In the genomic region with DNA sequence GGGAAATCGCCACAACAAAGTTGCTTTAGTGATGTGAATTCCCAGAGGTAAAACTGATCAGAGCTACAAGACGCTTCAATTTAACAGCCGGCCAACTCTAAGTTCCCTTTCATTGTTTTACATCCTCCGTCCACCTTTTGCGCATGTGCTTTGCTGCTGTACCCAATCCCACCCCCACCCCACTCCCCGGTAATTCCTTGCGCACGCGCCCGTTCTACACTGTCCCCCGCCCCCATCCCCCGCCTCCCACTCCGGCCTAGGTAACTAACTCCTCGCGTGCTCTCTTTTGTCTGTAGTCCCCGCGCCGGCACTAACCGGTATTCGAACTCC, we compare ENCODE assay signal across 8 mouse cellular contexts. TPM values are rescaled to one million over a fixed set of nuclear protein-coding genes. Genes with fewer than 3 reads are reported as not detected.
A peak's percentile ranks its signal among the peaks of the same experiment; 100 is the strongest.
DNase-seq lines count a peak whose midpoint lies in the region; ATAC-seq and TF ChIP-seq lines count a peak whose summit lies in the region.

No protein-coding gene starts in this region.

- intact Hi-C loops in left cerebral cortex, adult 2 months (cut with DNase I): no loop called here
- intact Hi-C loops in left cerebral cortex, postnatal 25 days (cut with DNase I): no loop called here

- H3K4me2 ChIP-seq in embryonic facial prominence, embryonic 11.5 days (ENCODE audit: low read depth, low read length): peak overlapping the region; percentile 38
- peak overlapping the region; percentile 80 for H3K4me2 ChIP-seq in neural tube, embryonic 12.5 days (replicated peaks)

- no peaks in the 10 kb centered on the region for H3K27me3 ChIP-seq in embryonic facial prominence, embryonic 11.5 days (ENCODE audit: control insufficient read depth, insufficient read depth, low read length)
- no peaks in the 10 kb centered on the region for H3K27me3 ChIP-seq in limb, embryonic 10.5 days (ENCODE audit: low read depth, poor library complexity, severe bottlenecking)
- H3K27me3 ChIP-seq in neural tube, embryonic 12.5 days (replicated peaks): no peaks in the 10 kb centered on the region

- H3K4me3 ChIP-seq in left cerebral cortex, adult 2 months: peak overlapping the region; percentile 72
- H3K4me3 ChIP-seq in embryonic facial prominence, embryonic 11.5 days (ENCODE audit: low read depth, low read length): peak overlapping the region; percentile 62
- H3K4me3 ChIP-seq in limb, embryonic 10.5 days: peak overlapping the region; percentile 73
- H3K4me3 ChIP-seq in neural tube, embryonic 12.5 days: peak overlapping the region; percentile 56

- no peak overlapping the region for H3K27ac ChIP-seq in left cerebral cortex, adult 2 months
- H3K27ac ChIP-seq in embryonic facial prominence, embryonic 11.5 days (replicated peaks; ENCODE audit: low read depth, low read length): peak overlapping the region; percentile 68
- H3K27ac ChIP-seq in limb, embryonic 10.5 days: peak overlapping the region; percentile 88
- H3K27ac ChIP-seq in neural tube, embryonic 12.5 days: no peak overlapping the region

- peaks cover 5% of the 10 kb centered on the region for H3K4me1 ChIP-seq in embryonic facial prominence, embryonic 11.5 days (ENCODE audit: control insufficient read depth, insufficient read depth, low read length)
- H3K4me1 ChIP-seq in limb, embryonic 10.5 days: peaks cover 43% of the 10 kb centered on the region
- H3K4me1 ChIP-seq in neural tube, embryonic 12.5 days: peaks cover 43% of the 10 kb centered on the region

- H3K9me3 ChIP-seq in embryonic facial prominence, embryonic 11.5 days (replicated peaks; ENCODE audit: control insufficient read depth, low read length): no peaks in the 10 kb centered on the region
- no peaks in the 10 kb centered on the region for H3K9me3 ChIP-seq in limb, embryonic 10.5 days (replicated peaks)
- no peaks in the 10 kb centered on the region for H3K9me3 ChIP-seq in neural tube, embryonic 12.5 days

- H3K9ac ChIP-seq in embryonic facial prominence, embryonic 11.5 days (replicated peaks; ENCODE audit: low read length): peak overlapping the region; percentile 72
- H3K9ac ChIP-seq in neural tube, embryonic 12.5 days: peak overlapping the region; percentile 53

- peaks cover 17% of the 10 kb centered on the region for H3K36me3 ChIP-seq in embryonic facial prominence, embryonic 11.5 days (replicated peaks; ENCODE audit: control insufficient read depth, insufficient read depth, low read depth, low read length)
- peaks cover 45% of the 10 kb centered on the region for H3K36me3 ChIP-seq in limb, embryonic 10.5 days
- H3K36me3 ChIP-seq in neural tube, embryonic 12.5 days: peaks cover 18% of the 10 kb centered on the region

- ATAC-seq in embryonic facial prominence, embryonic 11.5 days (replicated peaks; ENCODE audit: insufficient number of reproducible peaks, low FRiP score, low TSS enrichment, low read depth): peak; percentile 53
- peak; percentile 62 for ATAC-seq in neural tube, embryonic 12.5 days (ENCODE audit: low FRiP score, low read depth)

- no peak for DNase-seq in left cerebral cortex, adult 2 months (ENCODE audit: extremely low spot score in 1 of 2, low spot score in 2 of 2)
- DNase-seq in left cerebral cortex, postnatal 25 days (ENCODE audit: low spot score in 2 of 2): no peak
- peak; percentile 89 for DNase-seq in embryonic facial prominence, embryonic 11.5 days (ENCODE audit: low spot score)
- peak; percentile 93 for DNase-seq in limb, embryonic 10.5 days (ENCODE audit: low spot score)
- no peak for DNase-seq in right cerebral cortex, adult 18-20 months
- no peak for DNase-seq in adrenal gland, adult 2 months
- DNase-seq in gastrocnemius, postnatal 10 days: no peak

- no peak for TF ChIP-seq CTCF in left cerebral cortex, adult 2 months (IDR thresholded peaks at IDR 0.05)

- under 1% methylated on average over 20 of the region's 20 CpGs for WGBS in embryonic facial prominence, embryonic 11.5 days
- WGBS in limb, embryonic 10.5 days: 0% methylated on average over 20 of the region's 20 CpGs
- 0% methylated on average over 20 of the region's 20 CpGs for WGBS in neural tube, embryonic 12.5 days

RNA-seq across cellular contexts. Expression of a gene that starts 0.4 kb away (rescaled TPM):
- 1 to 10 TPM; 1.8 to 2.3 TPM for total RNA-seq in left cerebral cortex, adult 2 months (2021)
- total RNA-seq in left cerebral cortex, postnatal 25 days (2021): 1 to 10 TPM; 1.9 to 3.1 TPM
- polyA plus RNA-seq in embryonic facial prominence, embryonic 11.5 days (2014; fragmentation: Nextera tagmentation; extraction: Ambion mirVana): 648 and 668 TPM in 2 replicates
- 898 and 922 TPM in 2 replicates for polyA plus RNA-seq in limb, embryonic 10.5 days (2016; fragmentation: Nextera tagmentation; extraction: Ambion mirVana)
- 252 and 272 TPM in 2 replicates for polyA plus RNA-seq in neural tube, embryonic 12.5 days (2016; fragmentation: Nextera tagmentation; extraction: Ambion mirVana)
- total RNA-seq in adrenal gland, adult 2 months (2021): 10 to 100 TPM; 17.3 to 21.5 TPM
- polyA plus RNA-seq in adrenal gland, adult 2 months (2012; rRNA removed): 9.3 and 9.7 TPM in 2 replicates
- 10 to 100 TPM; 19.7 to 22.3 TPM for total RNA-seq in gastrocnemius, postnatal 10 days (2021)

RNA-seq across cellular contexts. Expression of a gene that starts 0.4 kb away (rescaled TPM):
- total RNA-seq in left cerebral cortex, adult 2 months (2021): 10 to 100 TPM; 12.9 to 16.4 TPM
- 10 to 100 TPM; 10.7 to 14.6 TPM for total RNA-seq in left cerebral cortex, postnatal 25 days (2021)
- 43.6 and 53.0 TPM in 2 replicates for polyA plus RNA-seq in embryonic facial prominence, embryonic 11.5 days (2014; fragmentation: Nextera tagmentation; extraction: Ambion mirVana)
- polyA plus RNA-seq in limb, embryonic 10.5 days (2016; fragmentation: Nextera tagmentation; extraction: Ambion mirVana): 82.6 and 96.2 TPM in 2 replicates
- polyA plus RNA-seq in neural tube, embryonic 12.5 days (2016; fragmentation: Nextera tagmentation; extraction: Ambion mirVana): 51.4 and 57.5 TPM in 2 replicates
- 100 to 1,000 TPM in 1 of 2 experiments, 10 to 100 TPM in 1; 69.6 to 113 TPM for total RNA-seq in adrenal gland, adult 2 months (2021)
- 62.6 and 67.4 TPM in 2 replicates for polyA plus RNA-seq in adrenal gland, adult 2 months (2012; rRNA removed)
- total RNA-seq in gastrocnemius, postnatal 10 days (2021): 10 to 100 TPM; 50.0 to 57.8 TPM

RNA-seq across cellular contexts. Expression of a gene that starts 6.1 kb away (rescaled TPM):
- 10 to 100 TPM; 34.5 to 37.8 TPM for total RNA-seq in left cerebral cortex, adult 2 months (2021)
- 10 to 100 TPM; 32.6 to 32.9 TPM for total RNA-seq in left cerebral cortex, postnatal 25 days (2021)
- polyA plus RNA-seq in embryonic facial prominence, embryonic 11.5 days (2014; fragmentation: Nextera tagmentation; extraction: Ambion mirVana): 23.8 and 24.4 TPM in 2 replicates
- 22.2 and 26.1 TPM in 2 replicates for polyA plus RNA-seq in limb, embryonic 10.5 days (2016; fragmentation: Nextera tagmentation; extraction: Ambion mirVana)
- 33.4 and 35.0 TPM in 2 replicates for polyA plus RNA-seq in neural tube, embryonic 12.5 days (2016; fragmentation: Nextera tagmentation; extraction: Ambion mirVana)
- 10 to 100 TPM; 32.2 to 50.7 TPM for total RNA-seq in adrenal gland, adult 2 months (2021)
- 33.2 and 45.2 TPM in 2 replicates for polyA plus RNA-seq in adrenal gland, adult 2 months (2012; rRNA removed)
- total RNA-seq in gastrocnemius, postnatal 10 days (2021): 10 to 100 TPM; 25.8 to 29.5 TPM

RNA-seq across cellular contexts. Expression of a gene that starts 12.2 kb away (rescaled TPM):
- 10 to 100 TPM; 51.0 to 54.5 TPM for total RNA-seq in left cerebral cortex, adult 2 months (2021)
- total RNA-seq in left cerebral cortex, postnatal 25 days (2021): 10 to 100 TPM; 51.6 to 60.2 TPM
- 55.8 and 56.5 TPM in 2 replicates for polyA plus RNA-seq in embryonic facial prominence, embryonic 11.5 days (2014; fragmentation: Nextera tagmentation; extraction: Ambion mirVana)
- 50.7 and 53.5 TPM in 2 replicates for polyA plus RNA-seq in limb, embryonic 10.5 days (2016; fragmentation: Nextera tagmentation; extraction: Ambion mirVana)
- 55.9 and 57.3 TPM in 2 replicates for polyA plus RNA-seq in neural tube, embryonic 12.5 days (2016; fragmentation: Nextera tagmentation; extraction: Ambion mirVana)
- total RNA-seq in adrenal gland, adult 2 months (2021): 10 to 100 TPM; 31.8 to 44.5 TPM
- 166 and 181 TPM in 2 replicates for polyA plus RNA-seq in adrenal gland, adult 2 months (2012; rRNA removed)
- total RNA-seq in gastrocnemius, postnatal 10 days (2021): 10 to 100 TPM; 15.9 to 22.2 TPM

RNA-seq across cellular contexts. Expression of a gene that starts 15.2 kb away (rescaled TPM):
- total RNA-seq in left cerebral cortex, adult 2 months (2021): 1 to 10 TPM; 1.1 to 3.5 TPM
- 1 to 10 TPM in 1 of 2 experiments, not detected in 1; 3.0 TPM for total RNA-seq in left cerebral cortex, postnatal 25 days (2021)
- polyA plus RNA-seq in embryonic facial prominence, embryonic 11.5 days (2014; fragmentation: Nextera tagmentation; extraction: Ambion mirVana): 0.80 TPM in 1 of 2 replicates, not detected in the other
- 0.26 TPM in 1 of 2 replicates, not detected in the other for polyA plus RNA-seq in limb, embryonic 10.5 days (2016; fragmentation: Nextera tagmentation; extraction: Ambion mirVana)
- 0.37 and 0.46 TPM in 2 replicates for polyA plus RNA-seq in neural tube, embryonic 12.5 days (2016; fragmentation: Nextera tagmentation; extraction: Ambion mirVana)
- total RNA-seq in adrenal gland, adult 2 months (2021): 1 to 10 TPM; 1.7 to 1.8 TPM
- polyA plus RNA-seq in adrenal gland, adult 2 months (2012; rRNA removed): 0.58 TPM in 1 of 2 replicates, not detected in the other
- total RNA-seq in gastrocnemius, postnatal 10 days (2021): under 1 TPM; 0.59 to 0.73 TPM

Comparison
In these comparisons a context has a peak if more than half of its experiments do, and no peak if none do; other contexts are left out.
1. DNase-seq: peak in embryonic facial prominence, embryonic 11.5 days (single experiment) and limb, embryonic 10.5 days (single experiment); none in left cerebral cortex, adult 2 months (0 of 2), left cerebral cortex, postnatal 25 days (0 of 2), right cerebral cortex, adult 18-20 months (single experiment), adrenal gland, adult 2 months (single experiment) and gastrocnemius, postnatal 10 days (single experiment).
2. H3K27ac ChIP-seq: peak in embryonic facial prominence, embryonic 11.5 days (single experiment) and limb, embryonic 10.5 days (single experiment); none in left cerebral cortex, adult 2 months (single experiment) and neural tube, embryonic 12.5 days (single experiment).
3. RNA of a gene that starts 0.4 kb away (total RNA-seq): 19.7 to 22.3 TPM in gastrocnemius, postnatal 10 days and 17.3 to 21.5 TPM in adrenal gland, adult 2 months; 1.9 to 3.1 TPM in left cerebral cortex, postnatal 25 days and 1.8 to 2.3 TPM in left cerebral cortex, adult 2 months; every median in the first group is over 4 times any median in the second.
4. Peak in every context shown above with its lines, with median percentiles within 50 percentile points of each other: H3K4me3 ChIP-seq.